Mouse (Mus musculus): ENCODE data around the gene Sox13.

DNA sequence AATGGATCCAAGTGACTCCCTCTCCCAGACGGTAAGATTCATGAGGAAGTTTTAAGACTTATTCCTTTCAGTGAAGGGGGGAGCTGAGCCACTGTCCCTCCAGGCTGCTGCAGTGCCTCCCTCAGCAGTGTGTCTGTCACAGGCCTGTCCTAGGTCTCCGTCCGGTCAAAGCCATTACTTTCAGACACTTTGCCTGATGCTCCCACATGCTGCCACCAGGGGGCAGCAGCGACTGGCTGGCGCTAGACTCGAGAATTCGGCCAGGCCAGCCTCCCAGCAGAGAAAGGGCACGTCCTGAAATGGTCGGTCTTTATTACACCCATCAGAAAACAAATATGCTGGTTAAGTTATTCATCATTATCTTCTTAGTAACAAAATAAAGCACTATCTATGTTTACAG is 42.2 kb downstream of the Sox13 start:
- no peak for TF ChIP-seq EP300 (IDR thresholded peaks at IDR 0.05)
- peak; percentile 99 for TF ChIP-seq CTCF (IDR thresholded peaks at IDR 0.05)
